Mouse (Mus musculus) adrenal gland, adult 8-10 months (tissue): ENCODE data around the gene Agt. TPM values are rescaled to one million over a fixed set of nuclear protein-coding genes. Genes with fewer than 3 reads are reported as not detected.

Experiments
- total RNA-seq, 4 experiments: library from RNA; stranded (reverse); gene quantifications; 2 replicates each; pipeline ENCODE4 v1.2.4; 2022

Gene Agt
- total RNA-seq, 4 experiments from 2014 or later, result 0.49 to 8.0 (median 4.0) TPM

Other genes starting within 250 kb of the Agt start
- gene Pgbd5, start 130.0 kb downstream of the Agt start, total RNA-seq, result 10 to 100 TPM in 3 of 4 experiments, 1 to 10 TPM in 1; 9.0 to 14.1 (median 12.0) TPM
- gene Cog2, start 48.9 kb downstream of the Agt start, total RNA-seq, result 10 to 100 TPM; 48.0 to 62.2 (median 54.1) TPM
- under 1 TPM in 2 of 4 experiments, not detected in 2; 0.35 to 0.78 TPM for gene Capn9, start 6.4 kb upstream of the Agt start, total RNA-seq
- 10 to 100 TPM; 39.9 to 50.2 (median 45.4) TPM for gene 2310022B05Rik, start 93.7 kb upstream of the Agt start, total RNA-seq
- gene Ttc13, start 152.3 kb upstream of the Agt start, total RNA-seq, result 10 to 100 TPM; 39.3 to 45.5 (median 42.7) TPM
- gene Arv1, start 152.4 kb upstream of the Agt start, total RNA-seq, result 10 to 100 TPM in 3 of 4 experiments, 1 to 10 TPM in 1; 6.4 to 15.9 (median 13.3) TPM
- gene Fam89a, start 182.1 kb upstream of the Agt start, total RNA-seq, result under 1 TPM in 3 of 4 experiments, not detected in 1; 0.42 to 0.73 (median 0.49) TPM
- 1 to 10 TPM in 3 of 4 experiments, under 1 TPM in 1; 0.99 to 2.9 (median 1.3) TPM for gene Trim67, start 223.4 kb upstream of the Agt start, total RNA-seq